Mouse (Mus musculus): ENCODE data around the gene Fam151a. TPM values are rescaled to one million over a fixed set of nuclear protein-coding genes. Genes with fewer than 3 reads are reported as not detected.
"Not testable (repeated sequence)": the region's sequence is repeated elsewhere in the genome, so short reads cannot be mapped to it uniquely, and the experiment has no call there.

Fam151a gene
- polyA plus RNA-seq, 1 experiment: not detected

- peaks cover 12% of the 10 kb centered on the region for H3K27me3 ChIP-seq (ENCODE audit: control insufficient read depth)
- H3K36me3 ChIP-seq (ENCODE audit: control insufficient read depth): no peaks in the 10 kb centered on the region
- no peak overlapping the region for H3K4me3 ChIP-seq (replicated peaks)
- no peaks in the 10 kb centered on the region for H3K9me3 ChIP-seq (ENCODE audit: control insufficient read depth, low read length)
- no peak for TF ChIP-seq TAL1 (IDR thresholded peaks at IDR 0.05; ENCODE audit: low read length)
- TF ChIP-seq GATA1 (IDR thresholded peaks at IDR 0.05; ENCODE audit: low read length): no peak
- no peaks in the 10 kb centered on the region; the same call in 1 of the 2 replicates for H3K4me1 ChIP-seq (ENCODE audit: control insufficient read depth)
Measured at GRCm38 (mm10) chr4:106708408-106708807, 25.3 kb upstream of the Fam151a start.

GRCm38 (mm10) chr4:106713622-106714021 lies 20.1 kb upstream of the Fam151a start:
- TF ChIP-seq GATA1 (IDR thresholded peaks at IDR 0.05; ENCODE audit: low read length) (no peak), TAL1 (IDR thresholded peaks at IDR 0.05; ENCODE audit: low read length) (no peak)
- H3K9me3 ChIP-seq (ENCODE audit: control insufficient read depth, low read length): no peaks in the 10 kb centered on the region
- H3K4me1 ChIP-seq (ENCODE audit: control insufficient read depth): peaks cover 6% of the 10 kb centered on the region
- H3K4me3 ChIP-seq (replicated peaks): no peak overlapping the region
- H3K27me3 ChIP-seq (ENCODE audit: control insufficient read depth): peaks cover 5% of the 10 kb centered on the region
- no peaks in the 10 kb centered on the region for H3K36me3 ChIP-seq (ENCODE audit: control insufficient read depth)

- TF ChIP-seq TAL1 (IDR thresholded peaks at IDR 0.05; ENCODE audit: low read length): no peak
- no peak for TF ChIP-seq GATA1 (IDR thresholded peaks at IDR 0.05; ENCODE audit: low read length)
- Histone ChIP-seq H3K36me3 (ENCODE audit: control insufficient read depth) (no peaks in the 10 kb centered on the region), H3K27me3 (ENCODE audit: control insufficient read depth) (no peaks in the 10 kb centered on the region; the same call in 1 of the 2 replicates), H3K4me3 (replicated peaks) (no peak overlapping the region), H3K9me3 (ENCODE audit: control insufficient read depth, low read length) (no peaks in the 10 kb centered on the region), H3K4me1 (ENCODE audit: control insufficient read depth) (no peaks in the 10 kb centered on the region)
Measured at GRCm38 (mm10) chr4:106720631-106721030, 13.1 kb upstream of the Fam151a start.

- no peaks in the 10 kb centered on the region for H3K4me1 ChIP-seq (ENCODE audit: control insufficient read depth)
- no peaks in the 10 kb centered on the region for H3K9me3 ChIP-seq (ENCODE audit: control insufficient read depth, low read length)
- TF ChIP-seq GATA1 (IDR thresholded peaks at IDR 0.05; ENCODE audit: low read length) (no peak), TAL1 (IDR thresholded peaks at IDR 0.05; ENCODE audit: low read length) (no peak)
- H3K4me3 ChIP-seq (replicated peaks): no peak within 1 kb of the TSS
- no peaks in the 10 kb centered on the region for H3K27me3 ChIP-seq (ENCODE audit: control insufficient read depth)
- H3K36me3 ChIP-seq (ENCODE audit: control insufficient read depth): no peaks in the 10 kb centered on the region
Measured at GRCm38 (mm10) chr4:106730814-106731213, 2.9 kb upstream of the Fam151a start, which contains the start of gene Mroh7. Mroh7 (minus strand) TSS chr4:106730925.

DNA sequence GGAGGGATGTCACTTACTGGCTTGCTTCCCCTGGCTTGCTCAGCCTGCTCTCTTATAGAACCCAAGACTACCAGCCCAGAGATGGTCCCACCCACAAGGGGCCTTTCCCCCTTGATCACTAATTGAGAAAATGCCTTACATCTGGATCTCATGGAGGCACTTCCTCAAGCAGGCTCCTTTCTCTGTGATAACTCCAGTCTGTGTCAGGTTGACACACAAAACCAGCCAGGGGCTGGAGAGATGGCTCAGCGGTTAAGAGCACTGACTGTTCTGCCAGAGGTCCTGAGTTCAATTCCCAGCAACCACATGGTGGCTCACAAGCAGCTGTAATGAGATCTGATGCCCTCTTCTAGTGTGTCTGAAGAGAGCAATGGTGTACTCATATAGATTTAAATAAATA lies 3.2 kb downstream of the Fam151a start:
- H3K36me3 ChIP-seq (ENCODE audit: control insufficient read depth); H3K27me3 ChIP-seq (ENCODE audit: control insufficient read depth); H3K4me1 ChIP-seq (ENCODE audit: control insufficient read depth); H3K9me3 ChIP-seq (ENCODE audit: control insufficient read depth, low read length); H3K4me3 ChIP-seq (replicated peaks): not testable (repeated sequence)

DNA sequence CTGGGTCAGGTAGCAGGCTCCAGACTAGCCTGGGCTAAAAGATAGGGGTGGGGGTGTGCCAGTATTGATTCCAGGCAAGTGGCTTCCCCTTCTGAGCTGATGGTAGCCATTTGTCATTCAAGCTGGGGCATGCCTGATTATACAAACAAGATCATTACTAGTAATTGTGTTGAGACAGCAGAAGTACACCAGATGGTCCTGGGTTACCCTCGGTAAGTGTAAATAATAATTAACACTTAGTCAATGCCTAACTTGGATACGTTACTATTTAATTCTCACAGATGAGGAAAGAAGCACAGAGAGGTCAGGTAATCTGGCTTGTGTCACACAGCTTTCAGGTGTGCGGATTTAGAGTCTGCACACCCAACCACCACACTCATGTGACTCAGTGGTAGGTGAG lies 4.2 kb downstream of the Fam151a start:
- Histone ChIP-seq H3K36me3 (ENCODE audit: control insufficient read depth) (no peaks in the 10 kb centered on the region), H3K9me3 (ENCODE audit: control insufficient read depth, low read length) (no peaks in the 10 kb centered on the region), H3K4me3 (replicated peaks) (no peak overlapping the region), H3K4me1 (ENCODE audit: control insufficient read depth) (no peaks in the 10 kb centered on the region), H3K27me3 (ENCODE audit: control insufficient read depth) (no peaks in the 10 kb centered on the region)
- TF ChIP-seq GATA1 (IDR thresholded peaks at IDR 0.05; ENCODE audit: low read length) (no peak), TAL1 (IDR thresholded peaks at IDR 0.05; ENCODE audit: low read length) (no peak)

GRCm38 (mm10) chr4:106745862-106746261 lies 12.2 kb downstream of the Fam151a start:
- peaks cover 42% of the 10 kb centered on the region for H3K36me3 ChIP-seq (ENCODE audit: control insufficient read depth)
- H3K4me3 ChIP-seq (replicated peaks): no peak overlapping the region
- TF ChIP-seq GATA1 (IDR thresholded peaks at IDR 0.05; ENCODE audit: low read length) (no peak), TAL1 (IDR thresholded peaks at IDR 0.05; ENCODE audit: low read length) (no peak)
- no peaks in the 10 kb centered on the region for H3K9me3 ChIP-seq (ENCODE audit: control insufficient read depth, low read length)
- H3K27me3 ChIP-seq (ENCODE audit: control insufficient read depth): no peaks in the 10 kb centered on the region
- peaks cover 4% of the 10 kb centered on the region for H3K4me1 ChIP-seq (ENCODE audit: control insufficient read depth)

DNA sequence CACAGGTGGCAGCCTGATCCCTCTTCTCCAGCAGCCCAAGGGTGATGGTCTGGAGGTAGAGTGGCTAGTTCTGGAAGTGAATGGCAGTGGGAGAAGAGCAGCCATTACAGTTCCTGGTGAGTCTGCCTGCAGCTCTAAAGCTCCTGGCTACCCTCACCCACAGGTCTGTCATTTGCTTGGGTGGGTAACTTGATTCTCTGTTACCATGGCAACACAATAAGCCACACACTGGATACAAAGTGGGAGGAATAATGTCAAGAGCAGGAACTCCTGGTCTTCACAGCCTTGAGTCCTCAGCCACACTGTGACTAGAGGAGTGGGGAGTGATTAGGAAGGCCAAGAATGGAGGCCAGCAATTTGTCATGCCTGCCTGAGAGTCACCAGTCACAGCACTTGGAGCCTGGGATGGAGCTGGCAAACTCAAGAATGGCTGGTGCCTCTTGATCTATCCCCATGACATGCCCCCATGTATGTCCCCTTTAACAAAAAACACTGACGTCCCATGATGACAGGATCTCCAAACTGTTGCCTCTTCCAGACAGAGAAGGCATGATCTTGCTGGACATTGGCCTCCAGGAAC lies 13.4 kb downstream of the Fam151a start:
- H3K9me3 ChIP-seq (ENCODE audit: control insufficient read depth, low read length): no peaks in the 10 kb centered on the region

DNA sequence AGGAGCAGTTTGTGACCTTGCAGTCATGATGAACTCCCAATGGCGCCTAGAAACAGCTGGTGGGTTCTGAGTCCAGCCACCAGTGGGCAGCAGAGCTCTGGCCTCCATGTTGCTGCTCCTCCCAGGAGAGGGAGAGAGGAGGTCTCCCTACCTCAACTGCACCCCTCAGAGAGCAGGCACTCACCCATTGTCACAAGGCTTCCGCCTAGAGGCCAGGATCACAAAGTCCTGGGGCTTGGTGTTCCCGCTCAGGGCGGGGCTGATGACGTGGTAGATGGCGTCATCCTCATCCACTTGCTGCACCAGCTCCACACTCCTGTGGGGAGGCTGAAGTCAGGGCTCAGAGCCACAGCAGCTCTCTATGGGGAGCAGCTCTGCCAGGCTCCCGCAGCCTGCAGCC lies 16.0 kb downstream of the Fam151a start:
- Histone ChIP-seq H3K27me3 (ENCODE audit: control insufficient read depth) (no peaks in the 10 kb centered on the region), H3K4me3 (replicated peaks) (no peak overlapping the region), H3K36me3 (ENCODE audit: control insufficient read depth) (peaks cover 75% of the 10 kb centered on the region), H3K4me1 (ENCODE audit: control insufficient read depth) (peaks cover 4% of the 10 kb centered on the region), H3K9me3 (ENCODE audit: control insufficient read depth, low read length) (no peaks in the 10 kb centered on the region)
- TF ChIP-seq GATA1 (IDR thresholded peaks at IDR 0.05; ENCODE audit: low read length): no peak
- TF ChIP-seq TAL1 (IDR thresholded peaks at IDR 0.05; ENCODE audit: low read length): no peak

More for the DNA sequence above, 13.4 kb downstream of the Fam151a start:
- Histone ChIP-seq H3K4me3 (replicated peaks) (no peak overlapping the region), H3K4me1 (ENCODE audit: control insufficient read depth) (peaks cover 4% of the 10 kb centered on the region), H3K36me3 (ENCODE audit: control insufficient read depth) (peaks cover 52% of the 10 kb centered on the region), H3K27me3 (ENCODE audit: control insufficient read depth) (no peaks in the 10 kb centered on the region)
- no peak for TF ChIP-seq TAL1 (IDR thresholded peaks at IDR 0.05; ENCODE audit: low read length)
- TF ChIP-seq GATA1 (IDR thresholded peaks at IDR 0.05; ENCODE audit: low read length): no peak

DNA sequence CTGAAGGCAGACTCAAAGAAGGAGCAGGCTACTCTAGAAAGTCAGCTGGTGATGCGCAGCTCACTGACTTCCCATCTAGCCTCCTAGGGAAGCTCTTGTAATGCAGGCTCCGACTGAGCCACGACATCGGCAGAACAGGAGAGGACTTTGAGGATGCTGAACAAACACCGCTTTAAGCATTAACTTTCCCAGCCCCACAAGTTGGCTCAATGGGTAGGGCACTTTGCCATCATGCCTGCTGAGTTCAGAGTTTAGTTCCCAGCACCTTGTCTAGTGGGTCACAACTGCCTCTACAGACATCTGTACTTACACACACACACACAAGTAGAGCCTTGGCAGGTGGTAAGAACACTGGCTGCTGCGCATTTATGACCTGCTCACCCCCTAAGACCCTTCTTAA lies 18.0 kb downstream of the Fam151a start:
- Histone ChIP-seq H3K4me3 (replicated peaks) (no peak overlapping the region), H3K36me3 (ENCODE audit: control insufficient read depth) (peaks cover 92% of the 10 kb centered on the region), H3K4me1 (ENCODE audit: control insufficient read depth) (peaks cover 4% of the 10 kb centered on the region), H3K27me3 (ENCODE audit: control insufficient read depth) (no peaks in the 10 kb centered on the region), H3K9me3 (ENCODE audit: control insufficient read depth, low read length) (no peaks in the 10 kb centered on the region)
- no peak for TF ChIP-seq TAL1 (IDR thresholded peaks at IDR 0.05; ENCODE audit: low read length)
- TF ChIP-seq GATA1 (IDR thresholded peaks at IDR 0.05; ENCODE audit: low read length): no peak

All from erythroblast, embryonic 14.5 days (primary cell).